Mouse (Mus musculus) right cerebral cortex, adult 2 months (tissue): Measurements from ENCODE around the gene Tspan15.

Experiments used
- DNase-seq, 2 experiments: peaks; one replicate each; pipeline ENCODE4 v3.0.0; 2021 to 2022; ENCODE audit warnings: low spot score in 2 of 2

The Tspan15 gene

DNA sequence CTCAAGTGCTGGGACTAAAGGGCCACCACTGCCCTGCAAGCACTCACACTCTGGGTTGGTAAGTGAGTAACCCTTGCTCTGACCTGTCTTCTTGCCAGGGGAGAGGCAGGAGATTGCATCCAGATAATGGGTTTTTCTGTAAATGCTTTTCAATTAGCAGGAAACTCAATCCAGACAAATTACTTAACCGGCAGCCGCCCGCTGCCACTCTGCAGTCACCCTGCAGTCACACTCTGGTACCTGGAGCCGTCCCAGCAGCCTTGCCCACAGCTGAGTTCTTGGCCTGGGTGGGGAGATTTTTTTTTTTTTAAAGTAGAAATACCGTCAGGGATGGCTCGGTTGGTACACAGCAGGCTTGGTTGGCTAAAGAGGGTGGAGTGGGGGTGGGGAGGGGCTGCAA lies 2.9 kb downstream of the Tspan15 start:
- no peak for DNase-seq

DNA sequence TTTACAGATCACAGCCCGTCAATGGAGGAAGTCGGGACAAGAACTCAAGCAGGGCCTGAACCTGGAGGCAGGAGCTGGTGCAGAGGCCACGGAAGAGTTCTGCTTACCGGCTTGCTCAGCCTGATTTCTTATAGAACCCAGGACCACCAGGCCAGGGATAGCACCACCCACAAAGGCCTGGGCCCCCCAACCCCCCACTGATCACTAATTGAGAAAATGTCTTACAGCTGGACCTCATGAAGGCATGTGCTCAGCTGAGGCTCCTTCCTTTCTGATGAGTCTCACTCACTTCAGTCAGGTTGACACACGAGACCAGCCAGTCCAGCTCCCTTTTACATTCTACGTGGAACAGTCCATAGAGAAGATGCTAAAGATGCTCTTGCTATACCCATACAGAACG lies 5.2 kb downstream of the Tspan15 start:
- no peak for DNase-seq

- no peak for DNase-seq
These were observed 6.8 kb downstream of the Tspan15 start for GRCm38 (mm10) chr10:62224231-62224630.

- no peak for DNase-seq
These were observed 8.3 kb downstream of the Tspan15 start for GRCm38 (mm10) chr10:62222777-62223176.

DNA sequence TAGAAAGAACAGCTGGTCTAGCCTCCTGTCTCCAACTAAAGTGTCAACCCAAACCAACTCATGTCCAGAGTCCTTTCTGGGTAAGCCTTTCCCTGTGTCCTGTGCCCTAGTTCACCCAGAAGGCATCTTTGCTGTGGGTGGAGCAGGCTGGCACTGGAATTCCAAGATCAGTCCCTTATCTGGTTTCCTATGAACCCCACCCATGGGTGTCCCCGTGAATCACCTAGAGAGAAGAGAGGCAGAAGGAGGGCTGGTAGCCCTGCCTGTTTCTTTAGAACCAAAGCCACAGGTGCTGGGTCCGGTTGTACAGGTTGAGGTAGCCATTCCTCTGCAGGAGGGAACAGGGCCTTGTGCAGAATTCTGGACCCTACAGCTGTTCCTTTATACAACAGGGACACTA lies 9.4 kb downstream of the Tspan15 start:
- no peak for DNase-seq

DNA sequence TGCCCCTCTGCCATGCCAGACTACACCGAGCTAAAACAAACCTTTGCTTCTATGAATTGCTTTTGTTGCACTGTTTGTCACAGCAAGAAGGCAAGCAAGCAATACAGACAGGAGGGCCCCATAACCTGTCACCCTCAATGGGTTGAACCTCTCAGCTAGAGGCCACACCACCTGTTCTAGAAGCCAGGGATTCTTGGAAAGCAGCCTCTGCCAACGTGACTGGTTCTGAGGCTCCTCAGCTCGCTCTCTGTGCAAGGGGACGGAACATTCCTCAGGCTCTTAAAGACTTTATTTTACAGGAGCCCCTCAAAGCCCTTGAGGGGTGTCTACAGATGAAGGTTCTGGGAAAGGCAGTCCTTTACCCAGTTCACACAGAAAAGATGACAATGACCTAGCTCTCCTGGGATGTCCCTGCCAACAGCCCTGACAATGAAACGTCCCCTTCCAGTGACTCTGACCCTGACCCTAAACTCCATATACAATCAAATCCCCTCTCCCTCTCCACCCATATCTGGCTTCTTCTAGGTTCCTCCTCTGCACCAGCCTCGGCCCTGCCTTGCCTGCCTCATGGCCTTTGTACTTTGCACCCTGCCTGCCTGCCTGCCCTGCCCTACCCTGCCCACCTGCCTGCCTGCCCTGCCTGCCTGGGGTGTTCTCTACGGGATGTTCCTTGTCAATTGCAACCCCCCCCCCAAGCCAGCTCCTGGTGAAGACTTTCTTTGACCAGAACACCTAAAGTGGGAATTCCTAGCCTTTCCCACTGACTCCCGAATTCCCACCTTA lies 10.1 kb downstream of the Tspan15 start:
- DNase-seq = no peak

- DNase-seq = no peak
These were observed 12.3 kb downstream of the Tspan15 start for GRCm38 (mm10) chr10:62218789-62219172.

GRCm38 (mm10) chr10:62218044-62218788 lies 12.8 kb downstream of the Tspan15 start:
- DNase-seq = no peak

- no peak for DNase-seq
These were observed 13.9 kb downstream of the Tspan15 start for GRCm38 (mm10) chr10:62217196-62217595.

DNA sequence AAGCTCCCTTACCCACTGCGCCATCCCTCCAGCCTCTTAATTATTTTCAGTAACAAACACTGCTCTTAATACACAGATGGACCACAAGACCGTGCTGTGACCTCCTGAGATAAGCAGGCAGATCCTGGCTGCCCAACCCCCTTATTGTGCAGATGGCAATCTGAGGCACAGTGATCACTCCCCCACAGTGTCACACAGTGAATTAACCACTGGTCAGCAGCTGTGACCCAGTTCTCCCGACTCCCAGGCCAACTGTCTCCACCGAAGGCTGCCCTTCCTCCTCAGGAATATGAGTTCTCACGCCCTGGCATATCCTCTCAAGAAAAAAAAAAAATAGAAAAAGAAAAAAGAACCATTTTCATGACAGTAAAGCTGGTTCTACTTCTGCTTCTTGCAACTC lies 14.5 kb downstream of the Tspan15 start:
- DNase-seq = no peak

- no peak for DNase-seq
These were observed 15.4 kb downstream of the Tspan15 start for GRCm38 (mm10) chr10:62215633-62216032.

DNA sequence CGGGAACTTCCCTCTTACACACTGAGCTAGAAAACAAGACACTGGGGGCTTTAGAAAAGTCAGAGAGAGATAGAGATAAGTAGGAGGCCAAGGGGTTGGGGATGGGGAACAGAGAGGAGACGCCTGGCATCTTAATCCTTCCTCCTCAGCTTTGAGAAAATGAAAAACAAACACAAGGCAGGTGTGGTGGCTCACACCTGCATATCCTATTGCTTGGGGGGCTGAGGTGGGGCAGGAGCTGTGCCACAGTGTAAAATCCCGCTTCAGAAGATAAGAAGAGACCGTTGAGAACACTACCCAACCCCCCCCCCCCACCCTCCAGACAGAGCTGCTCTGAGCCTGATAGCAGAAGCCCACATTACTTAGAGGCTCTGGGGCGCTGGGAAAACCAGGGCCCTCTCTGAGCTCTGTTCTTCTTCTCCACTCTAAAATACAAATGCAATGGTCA lies 15.9 kb downstream of the Tspan15 start:
- DNase-seq = no peak

DNA sequence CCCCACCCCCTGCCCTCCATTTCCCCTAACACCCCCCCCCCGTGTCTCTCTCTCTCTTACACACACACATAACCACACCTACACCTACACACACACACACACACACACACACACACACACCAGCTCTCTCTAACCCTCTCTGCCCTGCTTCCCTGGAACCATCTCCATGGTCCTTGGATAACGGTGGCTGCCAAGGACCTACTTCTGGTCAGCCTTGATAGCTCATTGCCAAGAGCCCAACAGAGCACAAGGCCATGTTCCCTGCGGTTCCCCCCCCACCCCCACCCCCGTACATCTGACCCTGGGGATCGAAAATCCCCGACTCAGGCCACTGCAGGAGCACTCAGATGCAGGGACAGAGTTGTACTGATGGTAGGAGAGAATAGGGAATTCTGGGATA lies 19.7 kb downstream of the Tspan15 start:
- DNase-seq = no peak

DNA sequence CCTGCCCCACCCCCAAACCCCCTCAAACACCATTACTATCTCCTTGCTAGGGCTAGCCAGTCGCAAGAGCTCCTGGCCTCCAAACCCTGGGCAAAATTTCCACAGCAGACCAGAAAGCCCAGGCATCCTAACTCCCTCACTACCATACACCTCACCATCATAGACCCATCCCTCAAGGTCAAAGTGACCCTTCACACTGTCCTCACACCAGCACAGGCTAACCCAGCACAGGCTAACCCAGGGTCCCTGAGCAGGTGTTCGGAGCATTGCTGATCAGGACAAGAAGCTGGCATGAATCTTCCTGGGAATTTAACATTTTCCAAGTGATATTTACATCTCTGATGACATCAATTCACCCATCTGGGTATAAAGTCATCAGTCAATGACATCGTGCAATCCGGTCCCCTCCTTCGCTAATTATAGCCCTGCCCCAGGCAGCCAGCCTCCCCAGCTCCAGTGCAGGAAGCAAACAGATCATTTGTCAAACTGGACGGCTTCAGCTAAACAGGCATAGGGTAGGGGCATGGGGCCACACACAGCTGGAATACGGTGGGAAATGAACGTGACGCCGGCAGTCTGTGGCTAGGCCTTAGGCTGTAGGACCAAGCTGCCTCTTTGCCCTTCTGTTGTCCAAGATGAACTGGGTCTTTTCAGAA lies 22.7 kb downstream of the Tspan15 start:
- no peak for DNase-seq

DNA sequence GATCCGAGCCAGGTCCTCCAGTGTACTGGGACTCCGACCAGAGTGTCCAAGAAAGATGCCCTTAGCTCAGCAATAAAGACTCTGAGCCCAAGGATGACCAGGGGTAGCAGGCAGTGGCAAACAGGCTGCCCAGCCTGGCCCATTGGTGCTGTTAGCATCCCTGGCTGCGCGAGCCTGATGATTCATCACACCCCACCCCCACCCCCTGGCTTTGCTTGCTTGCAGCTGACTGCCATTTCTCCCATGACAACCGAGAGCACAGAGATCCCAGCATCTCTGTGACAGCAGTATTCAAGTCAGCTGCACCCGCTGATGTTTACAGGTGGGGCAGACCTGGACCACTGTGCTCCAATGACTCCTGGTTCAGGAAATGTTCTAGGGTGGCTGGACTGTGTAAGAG lies 28.5 kb downstream of the Tspan15 start:
- DNase-seq = peak; percentile 60 to 71

DNA sequence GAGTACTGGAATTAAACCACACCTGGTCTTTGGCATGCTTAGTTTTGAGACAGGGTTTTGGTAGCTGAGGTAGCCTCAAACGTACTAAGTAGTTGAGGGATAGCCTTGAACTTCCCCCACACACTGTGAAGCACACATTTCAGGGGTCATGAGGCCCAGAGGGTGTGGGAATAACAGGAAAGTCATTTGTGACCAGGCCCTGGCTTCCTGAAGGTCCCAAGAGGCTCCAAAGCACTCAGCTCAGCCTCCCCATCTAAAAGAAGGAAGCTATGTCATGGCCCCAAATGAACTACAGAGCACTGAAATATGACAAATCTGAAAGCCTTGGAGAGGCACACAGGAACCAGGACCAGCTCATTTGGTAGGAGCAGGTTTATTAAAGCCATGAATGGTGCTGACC lies 32.2 kb downstream of the Tspan15 start:
- no peak for DNase-seq

DNA sequence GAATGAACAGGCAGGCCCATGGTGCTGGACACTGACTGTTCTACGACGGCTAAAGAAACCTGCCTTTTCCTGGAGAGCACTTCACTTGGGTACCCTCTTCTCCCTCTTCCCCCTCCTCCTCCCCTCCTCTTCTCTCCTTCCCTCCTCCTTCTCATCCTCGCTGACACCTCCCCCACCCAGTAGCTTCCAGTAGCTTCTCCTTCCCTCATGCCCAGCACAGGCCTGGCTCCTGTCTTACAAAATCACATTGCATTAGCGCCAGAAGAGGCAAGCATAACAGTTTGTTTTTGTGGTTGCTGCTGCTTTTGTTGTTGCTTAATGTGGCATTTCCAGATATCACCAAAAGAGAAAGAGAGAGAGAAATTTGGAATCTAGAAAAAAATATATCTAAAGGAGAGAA lies 33.6 kb downstream of the Tspan15 start:
- no peak for DNase-seq

DNA sequence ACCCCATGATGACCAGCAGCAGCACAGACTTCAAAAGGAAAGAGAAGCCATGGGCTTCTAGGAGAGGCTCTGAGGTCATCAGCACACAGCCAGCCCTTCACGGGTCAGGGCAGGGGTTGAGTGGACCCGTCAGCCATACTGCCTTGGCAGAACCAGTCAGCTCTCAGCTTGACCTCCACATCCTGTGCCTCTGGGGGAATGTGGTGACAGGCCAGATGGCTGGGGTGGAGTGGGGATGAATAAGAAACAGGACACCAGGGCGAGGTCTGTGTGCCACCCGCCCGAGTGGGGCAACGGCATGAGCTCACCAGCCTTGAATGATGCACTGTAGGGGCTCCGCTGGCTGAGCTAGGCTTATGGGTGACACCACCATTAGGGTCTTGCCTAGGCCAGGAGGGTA lies 35.7 kb downstream of the Tspan15 start:
- DNase-seq = no peak

GRCm38 (mm10) chr10:62194946-62195345 lies 36.1 kb downstream of the Tspan15 start:
- DNase-seq = no peak

- DNase-seq = peak in 1 of 2 experiments; percentile 40
These were observed 36.6 kb downstream of the Tspan15 start for GRCm38 (mm10) chr10:62194461-62194860.

DNA sequence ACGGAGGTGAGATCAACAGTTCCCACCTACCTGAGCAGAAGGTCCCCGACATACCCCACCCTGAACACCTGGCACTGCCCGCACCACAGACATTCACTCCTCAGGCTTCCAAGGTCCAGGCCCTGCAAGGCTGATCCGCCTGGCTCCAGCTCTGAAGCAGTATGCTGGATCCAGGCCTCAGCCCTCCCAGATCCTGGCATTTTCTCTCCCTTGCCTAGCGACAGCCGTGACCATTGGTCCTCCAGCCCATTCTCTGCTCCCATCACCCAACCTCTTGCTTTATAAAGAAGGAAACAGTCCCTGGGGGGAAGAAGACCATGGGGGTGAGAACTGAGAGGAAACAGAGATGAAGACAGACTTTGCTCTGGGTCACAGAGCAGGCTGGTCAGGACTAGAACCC lies 37.0 kb downstream of the Tspan15 start:
- no peak for DNase-seq

GRCm38 (mm10) chr10:62192701-62193157 lies 38.3 kb downstream of the Tspan15 start:
- DNase-seq = peak; percentile 46 to 62

GRCm38 (mm10) chr10:62190821-62191220 lies 40.2 kb downstream of the Tspan15 start:
- DNase-seq = no peak
